Mouse (Mus musculus): Measurements from ENCODE around the gene Hoxc5. TPM values are rescaled to one million over a fixed set of nuclear protein-coding genes. Genes with fewer than 3 reads are reported as not detected.
A peak's percentile ranks its signal among the peaks of the same experiment; 100 is the strongest.

Hoxc5 gene
- polyA plus RNA-seq, 1 experiment from 2014 or later, result 20.3 TPM

DNA sequence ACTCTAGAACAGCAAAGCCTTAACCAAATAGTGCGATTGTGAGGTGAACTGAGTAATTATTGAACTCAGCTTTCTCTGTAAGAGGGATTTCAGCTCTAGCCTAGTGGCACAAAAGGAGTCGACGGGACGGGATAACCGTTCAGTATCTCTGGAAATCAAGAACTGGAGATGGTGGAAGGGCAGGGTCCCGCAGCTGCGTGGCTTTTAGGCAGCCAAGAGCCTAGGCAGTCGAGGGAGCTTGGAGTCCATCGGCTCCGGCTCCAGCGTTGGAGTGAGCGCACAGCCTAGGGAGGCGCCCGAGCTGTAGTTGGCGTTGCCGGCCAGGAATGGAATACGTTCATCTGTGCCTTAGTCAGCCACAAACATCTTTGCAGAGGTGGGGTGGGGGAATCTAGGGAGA, 38.1 kb downstream of the Hoxc5 start:
- H3K4me1 ChIP-seq (ENCODE audit: control insufficient read depth, insufficient read depth, low read length), result no peaks in the 10 kb centered on the region; the same call in 1 of the 2 replicates
- H3K9me3 ChIP-seq (ENCODE audit: control insufficient read depth, low read depth, low read length), result no peaks in the 10 kb centered on the region
- peak; percentile 51; the same call in 1 of the 2 replicates for ATAC-seq (ENCODE audit: insufficient number of reproducible peaks, insufficient read depth, low FRiP score, low read depth)
- H3K4me3 ChIP-seq (ENCODE audit: low read depth, low read length), result no peak overlapping the region
- 7% methylated on average over 17 of the region's 17 CpGs for WGBS
- H3K27ac ChIP-seq (ENCODE audit: low read length), result peak overlapping the region; percentile 74; the same call in 1 of the 2 replicates
- H3K27me3 ChIP-seq (ENCODE audit: control insufficient read depth, insufficient read depth, low read length), result peaks cover 78% of the 10 kb centered on the region
- no peak overlapping the region for H3K9ac ChIP-seq (replicated peaks; ENCODE audit: low read depth, low read length)
- H3K36me3 ChIP-seq (ENCODE audit: control insufficient read depth, insufficient read depth, low read length), result no peaks in the 10 kb centered on the region
- no peak overlapping the region for H3K4me2 ChIP-seq (replicated peaks; ENCODE audit: low read depth, low read length)

DNA sequence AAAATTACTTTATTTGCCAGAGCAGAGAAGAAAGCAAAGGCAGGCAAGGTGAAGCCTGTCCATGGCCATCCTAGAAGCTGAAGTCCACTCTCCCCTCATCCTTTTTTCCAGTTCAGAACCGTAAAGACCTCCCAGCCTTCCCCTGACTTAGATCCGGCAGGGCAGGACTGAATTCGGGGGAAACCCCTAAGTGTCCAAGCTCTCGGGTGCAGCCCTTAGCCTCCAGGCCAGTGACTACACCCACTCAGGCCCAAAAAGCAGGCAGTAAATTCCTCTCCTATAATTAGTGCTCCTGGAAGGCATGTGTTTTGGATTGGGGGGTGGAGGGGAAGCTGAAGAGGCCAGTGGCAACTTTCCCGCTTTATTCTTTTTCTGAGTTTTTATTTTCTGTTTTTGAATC, 38.6 kb downstream of the Hoxc5 start:
- 23% methylated on average over 5 of the region's 5 CpGs for WGBS
- H3K27ac ChIP-seq (ENCODE audit: low read length), result peak overlapping the region; percentile 74; the same call in 1 of the 2 replicates
- no peak overlapping the region for H3K4me3 ChIP-seq (ENCODE audit: low read depth, low read length)
- H3K4me2 ChIP-seq (replicated peaks; ENCODE audit: low read depth, low read length), result peak overlapping the region; percentile 10; the same call in 1 of the 2 replicates
- H3K4me1 ChIP-seq (ENCODE audit: control insufficient read depth, insufficient read depth, low read length), result no peaks in the 10 kb centered on the region
- peaks cover 73% of the 10 kb centered on the region for H3K27me3 ChIP-seq (ENCODE audit: control insufficient read depth, insufficient read depth, low read length)
- no peak for ATAC-seq (ENCODE audit: insufficient number of reproducible peaks, insufficient read depth, low FRiP score, low read depth)
- no peaks in the 10 kb centered on the region for H3K9me3 ChIP-seq (ENCODE audit: control insufficient read depth, low read depth, low read length)
- H3K36me3 ChIP-seq (ENCODE audit: control insufficient read depth, insufficient read depth, low read length), result no peaks in the 10 kb centered on the region
- H3K9ac ChIP-seq (replicated peaks; ENCODE audit: low read depth, low read length), result no peak overlapping the region

DNA sequence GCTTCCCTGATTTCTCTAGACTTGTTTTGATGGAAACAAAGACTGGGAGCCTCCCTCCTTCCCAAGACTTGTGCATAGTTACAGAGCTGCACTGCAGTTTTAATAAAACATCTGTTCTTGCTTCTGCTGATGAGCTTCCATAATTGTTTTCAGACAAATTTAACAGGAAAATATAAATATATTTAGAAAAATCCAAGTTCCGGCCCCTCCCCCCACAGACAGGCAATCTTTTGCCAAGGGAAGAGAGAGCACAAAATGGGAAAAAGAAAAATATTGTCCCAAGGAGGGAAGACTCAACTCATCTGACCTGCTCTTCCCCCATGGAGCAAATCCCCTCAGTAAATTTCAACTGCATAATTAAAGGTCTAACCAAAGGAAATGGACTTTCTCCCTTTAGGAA, 39.1 kb downstream of the Hoxc5 start:
- Histone ChIP-seq H3K9me3 (ENCODE audit: control insufficient read depth, low read depth, low read length) (no peaks in the 10 kb centered on the region), H3K9ac (replicated peaks; ENCODE audit: low read depth, low read length) (no peak overlapping the region), H3K27ac (ENCODE audit: low read length) (no peak overlapping the region), H3K27me3 (ENCODE audit: control insufficient read depth, insufficient read depth, low read length) (peaks cover 68% of the 10 kb centered on the region), H3K4me1 (ENCODE audit: control insufficient read depth, insufficient read depth, low read length) (no peaks in the 10 kb centered on the region), H3K36me3 (ENCODE audit: control insufficient read depth, insufficient read depth, low read length) (no peaks in the 10 kb centered on the region), H3K4me2 (replicated peaks; ENCODE audit: low read depth, low read length) (0 out of 2 replicates have a peak overlapping the region, but pooled peaks have one; percentile 10), H3K4me3 (ENCODE audit: low read depth, low read length) (no peak overlapping the region)
- no peak for ATAC-seq (ENCODE audit: insufficient number of reproducible peaks, insufficient read depth, low FRiP score, low read depth)
- 34% methylated on average over 1 of the region's 1 CpGs for WGBS

DNA sequence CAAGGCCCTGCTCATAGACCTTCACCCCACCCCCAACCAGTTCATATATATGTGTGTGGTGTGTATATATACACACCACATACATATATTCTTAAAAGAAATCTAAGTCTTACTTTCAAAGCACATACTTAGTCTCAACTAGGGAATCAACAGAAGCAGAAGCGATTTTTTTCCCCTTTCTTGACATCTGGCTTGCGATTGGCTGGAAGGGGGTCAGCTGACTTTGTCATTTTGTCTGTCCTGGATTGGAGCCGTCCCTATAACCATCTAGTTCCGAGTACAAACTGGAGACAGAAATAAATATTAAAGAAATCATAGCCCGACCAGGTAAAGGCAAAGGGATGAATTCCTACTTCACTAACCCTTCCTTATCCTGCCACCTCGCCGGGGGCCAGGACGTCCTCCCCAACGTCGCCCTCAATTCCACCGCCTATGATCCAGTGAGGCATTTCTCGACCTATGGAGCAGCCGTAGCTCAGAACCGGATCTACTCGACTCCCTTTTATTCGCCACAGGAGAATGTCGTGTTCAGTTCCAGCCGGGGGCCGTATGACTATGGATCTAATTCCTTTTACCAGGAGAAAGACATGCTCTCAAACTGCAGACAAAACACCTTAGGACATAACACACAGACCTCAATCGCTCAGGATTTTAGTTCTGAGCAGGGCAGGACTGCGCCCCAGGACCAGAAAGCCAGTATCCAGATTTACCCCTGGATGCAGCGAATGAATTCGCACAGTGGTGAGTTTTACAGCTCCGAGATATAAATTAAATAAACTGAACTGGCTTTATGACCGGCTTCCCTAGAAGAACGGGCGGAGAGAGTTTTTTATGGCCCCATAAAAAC, 42.2 kb downstream of the Hoxc5 start:
- Histone ChIP-seq H3K9ac (replicated peaks; ENCODE audit: low read depth, low read length) (peak overlapping the region; percentile 22; the same call in 1 of the 2 replicates), H3K36me3 (ENCODE audit: control insufficient read depth, insufficient read depth, low read length) (no peaks in the 10 kb centered on the region), H3K4me2 (replicated peaks; ENCODE audit: low read depth, low read length) (peak overlapping the region; percentile 38), H3K27ac (ENCODE audit: low read length) (0 out of 2 replicates have a peak overlapping the region, but pooled peaks have one; percentile 6), H3K9me3 (ENCODE audit: control insufficient read depth, low read depth, low read length) (no peaks in the 10 kb centered on the region), H3K4me1 (ENCODE audit: control insufficient read depth, insufficient read depth, low read length) (no peaks in the 10 kb centered on the region), H3K4me3 (ENCODE audit: low read depth, low read length) (peak overlapping the region; percentile 26), H3K27me3 (ENCODE audit: control insufficient read depth, insufficient read depth, low read length) (peaks cover 54% of the 10 kb centered on the region)
- no peak for ATAC-seq (ENCODE audit: insufficient number of reproducible peaks, insufficient read depth, low FRiP score, low read depth)
- WGBS, result 4% methylated on average over 27 of the region's 27 CpGs

DNA sequence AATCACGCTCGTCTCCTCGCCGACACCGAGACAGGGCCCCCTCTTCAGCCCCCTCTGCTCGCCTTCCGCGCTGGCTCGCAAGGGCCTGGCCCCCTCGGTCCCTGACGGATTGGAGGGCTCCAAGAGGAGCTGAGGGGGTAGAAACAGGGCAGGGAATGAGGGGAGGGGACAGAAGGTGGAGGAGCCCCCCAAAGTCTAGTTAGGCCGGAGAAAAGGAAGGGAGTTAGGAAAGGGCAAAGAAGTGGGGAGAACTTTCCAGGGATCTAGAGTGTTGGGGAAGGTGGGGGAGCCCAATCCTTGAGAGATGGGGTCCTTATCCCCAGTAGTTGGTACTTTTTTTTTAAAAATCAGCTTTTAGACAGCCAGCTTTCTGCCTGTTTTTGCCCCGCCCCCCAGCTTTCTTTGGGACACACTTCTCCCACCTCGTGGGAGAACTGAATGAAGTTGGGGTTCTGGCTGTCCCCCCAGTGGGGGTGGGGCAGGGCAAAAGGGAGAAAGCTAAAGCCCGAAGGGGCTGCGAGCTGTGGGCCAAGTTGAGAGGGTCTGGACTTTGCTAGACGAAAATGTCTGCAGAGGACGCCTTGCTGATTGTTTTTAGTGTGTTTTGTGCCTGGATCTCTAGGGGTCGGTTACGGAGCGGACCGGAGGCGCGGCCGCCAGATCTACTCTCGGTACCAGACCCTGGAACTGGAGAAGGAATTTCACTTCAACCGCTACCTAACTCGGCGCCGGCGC, 43.0 kb downstream of the Hoxc5 start:
- Histone ChIP-seq H3K9ac (replicated peaks; ENCODE audit: low read depth, low read length) (peak overlapping the region; percentile 22), H3K36me3 (ENCODE audit: control insufficient read depth, insufficient read depth, low read length) (no peaks in the 10 kb centered on the region), H3K4me2 (replicated peaks; ENCODE audit: low read depth, low read length) (peak overlapping the region; percentile 38), H3K9me3 (ENCODE audit: control insufficient read depth, low read depth, low read length) (no peaks in the 10 kb centered on the region), H3K27ac (ENCODE audit: low read length) (peak overlapping the region; percentile 15; the same call in 1 of the 2 replicates), H3K4me1 (ENCODE audit: control insufficient read depth, insufficient read depth, low read length) (no peaks in the 10 kb centered on the region), H3K4me3 (ENCODE audit: low read depth, low read length) (peak overlapping the region; percentile 26), H3K27me3 (ENCODE audit: control insufficient read depth, insufficient read depth, low read length) (peaks cover 51% of the 10 kb centered on the region)
- no peak for ATAC-seq (ENCODE audit: insufficient number of reproducible peaks, insufficient read depth, low FRiP score, low read depth)
- WGBS, result 8% methylated on average over 31 of the region's 31 CpGs

DNA sequence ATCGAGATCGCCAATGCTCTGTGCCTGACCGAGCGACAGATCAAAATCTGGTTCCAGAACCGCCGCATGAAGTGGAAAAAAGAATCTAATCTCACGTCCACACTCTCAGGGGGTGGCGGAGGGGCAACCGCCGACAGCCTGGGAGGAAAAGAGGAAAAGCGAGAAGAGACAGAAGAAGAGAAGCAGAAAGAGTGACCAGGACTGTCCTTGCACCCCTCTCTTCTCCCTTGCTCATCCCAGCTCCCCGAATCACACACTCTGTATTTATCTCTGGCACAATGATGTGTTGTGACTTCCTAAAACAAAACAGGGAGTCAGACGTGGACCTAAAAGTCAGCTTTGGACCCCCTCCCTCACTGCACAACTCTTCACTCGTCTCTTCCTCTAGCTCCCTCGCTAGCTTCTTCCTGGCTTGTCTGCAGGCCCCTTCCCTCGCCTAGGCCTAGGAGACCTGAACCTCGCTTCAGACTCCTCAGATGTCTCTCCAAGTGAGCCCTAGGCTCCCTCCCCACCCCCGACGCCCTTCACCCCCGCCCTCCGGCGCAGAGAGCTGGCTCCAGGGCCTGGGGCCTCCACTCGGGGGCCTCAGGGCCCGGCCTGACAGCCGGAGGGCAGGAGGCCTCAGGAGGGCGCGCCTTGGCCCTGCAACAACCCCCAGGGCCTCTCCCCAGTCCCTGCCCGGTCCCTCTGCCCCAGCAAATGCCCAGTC, 43.8 kb downstream of the Hoxc5 start:
- Histone ChIP-seq H3K36me3 (ENCODE audit: control insufficient read depth, insufficient read depth, low read length) (no peaks in the 10 kb centered on the region), H3K9ac (replicated peaks; ENCODE audit: low read depth, low read length) (peak overlapping the region; percentile 22), H3K9me3 (ENCODE audit: control insufficient read depth, low read depth, low read length) (no peaks in the 10 kb centered on the region), H3K4me1 (ENCODE audit: control insufficient read depth, insufficient read depth, low read length) (no peaks in the 10 kb centered on the region), H3K27me3 (ENCODE audit: control insufficient read depth, insufficient read depth, low read length) (peaks cover 46% of the 10 kb centered on the region), H3K27ac (ENCODE audit: low read length) (peak overlapping the region; percentile 53; the same call in 1 of the 2 replicates), H3K4me3 (ENCODE audit: low read depth, low read length) (peak overlapping the region; percentile 26), H3K4me2 (replicated peaks; ENCODE audit: low read depth, low read length) (peak overlapping the region; percentile 38)
- no peak for ATAC-seq (ENCODE audit: insufficient number of reproducible peaks, insufficient read depth, low FRiP score, low read depth)
- WGBS, result 14% methylated on average over 28 of the region's 28 CpGs

DNA sequence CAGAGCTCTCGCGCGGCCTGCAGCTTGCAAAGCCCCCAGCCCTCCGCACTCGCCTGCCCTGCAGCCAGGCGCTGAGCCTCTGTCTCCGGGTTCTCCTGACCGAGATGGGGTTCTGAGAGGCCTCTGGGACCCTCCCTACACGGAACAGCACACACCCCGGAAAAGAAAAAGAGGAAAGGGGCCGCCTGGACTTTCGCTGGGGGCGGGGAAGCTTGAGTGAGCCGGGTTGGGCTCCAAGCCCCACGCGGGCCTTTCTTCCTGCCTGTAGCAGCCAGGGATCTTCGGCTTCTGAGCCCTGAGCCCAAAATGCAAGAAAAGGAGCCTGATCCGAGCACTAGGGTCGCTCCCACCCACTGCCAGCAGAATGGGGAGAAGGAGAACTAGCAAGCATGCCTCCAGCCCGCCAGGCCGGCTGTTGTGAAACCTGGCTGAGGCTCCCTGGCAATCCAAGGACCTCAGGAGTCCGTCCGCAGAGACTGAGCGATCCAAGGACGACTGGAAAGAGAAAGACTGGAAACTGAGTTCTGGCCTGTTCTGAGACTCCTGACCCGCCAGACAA, 44.8 kb downstream of the Hoxc5 start:
- peaks cover 4% of the 10 kb centered on the region; the same call in 1 of the 2 replicates for H3K4me1 ChIP-seq (ENCODE audit: control insufficient read depth, insufficient read depth, low read length)
- H3K27ac ChIP-seq (ENCODE audit: low read length), result peak overlapping the region; percentile 61
- H3K9ac ChIP-seq (replicated peaks; ENCODE audit: low read depth, low read length), result peak overlapping the region; percentile 25; the same call in 1 of the 2 replicates
- H3K27me3 ChIP-seq (ENCODE audit: control insufficient read depth, insufficient read depth, low read length), result peaks cover 41% of the 10 kb centered on the region
- peak overlapping the region; percentile 19 for H3K4me3 ChIP-seq (ENCODE audit: low read depth, low read length)
- no peak for ATAC-seq (ENCODE audit: insufficient number of reproducible peaks, insufficient read depth, low FRiP score, low read depth)
- H3K4me2 ChIP-seq (replicated peaks; ENCODE audit: low read depth, low read length), result peak overlapping the region; percentile 39
- H3K9me3 ChIP-seq (ENCODE audit: control insufficient read depth, low read depth, low read length), result no peaks in the 10 kb centered on the region
- WGBS, result 12% methylated on average over 26 of the region's 26 CpGs
- H3K36me3 ChIP-seq (ENCODE audit: control insufficient read depth, insufficient read depth, low read length), result no peaks in the 10 kb centered on the region

All from stomach, embryonic 14.5 days (tissue).